Mouse (Mus musculus) adrenal gland, postnatal 36 days (tissue): ENCODE results near the gene Cox17. TPM values are rescaled to one million over a fixed set of nuclear protein-coding genes. Genes with fewer than 3 reads are reported as not detected.

Experiments used
- DNase-seq, 2 experiments: peaks; one replicate each; pipeline ENCODE4 v3.0.0; 2021; ENCODE audit warnings: mixed read lengths in 1 of 2
- total RNA-seq, 2 experiments: library from RNA; stranded (reverse); gene quantifications; 2 replicates each; pipeline ENCODE4 v1.2.3; 2021

Cox17 gene
- total RNA-seq, 2 experiments from 2014 or later: 288 to 296 TPM

GRCm38 (mm10) chr16:38348217-38348761, 1.5 kb downstream of the Cox17 start:
- no peak for DNase-seq

GRCm38 (mm10) chr16:38349881-38350280, 3.1 kb downstream of the Cox17 start:
- no peak for DNase-seq

- DNase-seq: no peak
Observed at GRCm38 (mm10) chr16:38350361-38350855, 3.6 kb downstream of the Cox17 start.

- no peak for DNase-seq
Observed at GRCm38 (mm10) chr16:38350939-38351338, 4.1 kb downstream of the Cox17 start.

DNA sequence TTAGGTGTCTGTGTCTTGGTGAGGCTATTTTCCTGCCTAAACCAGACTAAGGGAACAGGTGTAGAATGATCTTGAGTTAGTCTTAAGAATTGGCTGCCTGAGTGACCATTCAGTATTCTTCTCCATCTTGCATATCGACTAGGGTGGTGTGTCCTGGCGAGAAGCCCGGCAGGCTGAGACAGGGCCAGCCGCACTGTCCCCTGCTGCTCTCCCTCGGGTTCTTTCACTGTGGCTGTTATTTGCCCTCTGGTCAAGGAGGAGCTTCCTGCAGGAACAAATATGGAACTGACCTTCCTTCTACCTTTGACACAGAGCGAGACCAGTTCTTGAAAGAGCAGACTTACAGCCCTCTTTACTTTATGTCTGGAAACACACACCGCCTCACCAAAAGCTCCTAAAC, 5.2 kb downstream of the Cox17 start:
- DNase-seq: peak; percentile 44 to 62

DNA sequence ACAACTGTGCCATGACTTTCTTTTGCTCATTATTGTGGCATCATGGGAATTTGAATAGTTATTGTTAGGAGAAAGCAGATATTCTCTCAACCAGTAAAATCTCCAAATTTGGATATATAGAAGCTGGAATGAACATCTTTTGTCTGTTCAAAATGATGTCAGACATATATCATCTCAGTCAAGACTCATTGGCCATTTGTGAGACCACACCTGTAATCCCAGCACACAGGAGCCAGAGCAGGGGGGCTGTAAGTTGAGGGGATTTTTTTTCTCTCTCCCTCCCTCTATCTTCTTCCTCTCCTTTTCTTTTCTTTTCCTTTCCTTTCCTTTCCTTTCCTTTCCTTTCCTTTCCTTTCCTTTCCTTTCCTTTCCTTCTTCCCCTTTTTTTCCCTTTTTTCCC, 6.1 kb downstream of the Cox17 start:
- no peak for DNase-seq

DNA sequence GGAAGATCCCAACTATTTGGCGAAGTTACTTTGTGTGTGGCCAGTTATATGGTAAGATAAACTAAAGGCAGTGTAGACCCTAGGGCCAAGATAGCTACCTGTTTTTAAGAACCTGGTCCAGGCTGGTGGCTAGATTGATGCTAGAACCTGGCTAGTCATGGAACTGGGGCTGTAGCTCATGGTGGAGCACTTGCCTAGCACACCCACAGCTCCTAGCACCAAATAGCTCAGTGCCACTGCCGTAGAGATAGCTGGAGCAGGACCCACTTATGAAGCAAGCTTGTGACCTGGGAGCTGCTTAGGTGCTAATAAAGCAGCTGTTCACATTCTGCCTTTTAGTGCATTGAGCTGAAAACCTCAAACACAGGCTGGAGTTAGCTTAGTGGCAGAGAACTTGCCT, 6.9 kb downstream of the Cox17 start:
- no peak for DNase-seq

- no peak for DNase-seq
Observed at GRCm38 (mm10) chr16:38354185-38354913, 7.6 kb downstream of the Cox17 start.

GRCm38 (mm10) chr16:38358256-38358812, 11.5 kb downstream of the Cox17 start:
- DNase-seq: no peak

- no peak for DNase-seq
Observed at GRCm38 (mm10) chr16:38359241-38359640, 12.4 kb downstream of the Cox17 start.

- no peak for DNase-seq
Observed at GRCm38 (mm10) chr16:38359857-38360256, 13.1 kb downstream of the Cox17 start.

DNA sequence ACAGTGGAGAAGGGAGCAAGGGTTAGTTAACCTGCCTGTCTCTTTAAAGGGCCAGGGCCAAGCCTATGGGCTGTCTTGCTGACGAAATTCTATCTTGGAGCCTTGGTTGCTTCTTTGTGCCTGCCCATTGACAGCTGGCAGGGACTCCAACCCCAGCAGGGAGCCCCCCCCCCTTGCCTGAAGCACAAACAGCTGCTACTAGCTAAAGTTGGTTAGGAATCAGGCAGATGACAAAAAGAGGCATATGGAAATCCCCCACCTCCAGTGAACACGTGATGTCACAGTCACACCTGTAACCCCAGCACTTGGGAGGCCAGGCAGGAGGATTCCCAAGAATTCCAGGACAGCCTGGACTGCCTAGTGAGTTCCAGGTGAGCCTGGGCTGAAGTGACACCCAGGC, 13.5 kb downstream of the Cox17 start:
- no peak for DNase-seq

DNA sequence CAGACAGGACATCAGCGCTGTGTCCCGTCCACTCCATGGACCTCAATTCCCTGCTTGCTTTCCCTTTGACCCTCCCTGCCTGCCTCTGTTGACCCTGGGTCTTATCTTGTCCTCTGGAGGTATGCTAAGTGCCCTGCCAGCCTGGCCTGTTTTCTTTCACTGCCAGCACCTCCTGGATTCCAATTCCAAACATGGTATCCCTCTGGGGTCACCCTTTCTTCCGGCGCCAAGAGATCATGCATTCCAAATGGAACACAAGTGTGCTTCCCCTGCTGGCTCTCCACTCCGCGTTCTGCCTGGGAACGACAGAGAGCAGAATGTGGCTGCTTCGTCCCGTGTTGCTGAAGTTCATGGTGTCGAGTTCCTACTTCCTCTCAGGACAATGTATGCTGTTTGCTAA, 15.1 kb downstream of the Cox17 start, which contains the start of gene Popdc2:
Gene Popdc2 (plus strand): TSS at position 277 of the 400 bp plus-strand sequence.
- DNase-seq: peak in 1 of 2 experiments; percentile 22

- DNase-seq: no peak
Observed at GRCm38 (mm10) chr16:38362493-38363255, 15.9 kb downstream of the Cox17 start.

DNA sequence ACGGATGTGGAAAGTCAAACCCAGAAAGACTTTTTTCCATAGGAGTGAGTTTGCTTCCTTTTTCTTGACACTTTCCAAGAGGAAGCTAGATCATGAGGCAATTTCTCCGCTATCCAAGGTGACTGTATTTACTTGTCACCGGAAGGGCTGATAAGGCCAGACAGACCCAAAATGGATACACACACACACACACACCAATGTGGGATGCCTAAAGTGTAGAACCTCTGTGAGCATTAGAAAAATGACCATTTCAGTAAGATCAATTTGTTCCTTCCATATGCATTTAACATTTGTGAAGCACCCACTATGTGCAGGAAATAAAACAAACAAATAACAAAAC, 16.4 kb downstream of the Cox17 start:
- no peak for DNase-seq

DNA sequence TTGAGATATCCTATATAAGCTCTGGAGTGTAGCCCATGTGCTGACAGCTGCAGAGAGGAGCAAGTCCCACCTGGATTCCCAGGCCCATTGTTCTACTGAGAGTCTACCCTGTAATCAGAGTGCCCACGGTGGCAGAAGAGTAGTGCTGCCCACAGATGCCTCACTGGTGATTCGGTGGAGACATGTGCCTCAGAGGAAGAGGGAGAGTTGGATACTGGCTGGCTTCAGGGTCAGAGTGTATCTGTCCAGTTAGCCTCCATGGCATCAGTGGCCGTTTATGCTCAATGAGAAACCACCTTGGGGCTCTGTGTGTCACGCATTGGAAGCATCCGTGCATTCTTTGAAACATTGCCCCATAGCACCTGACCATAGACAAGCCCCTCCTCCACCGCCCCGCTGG, 16.9 kb downstream of the Cox17 start:
- no peak for DNase-seq

DNA sequence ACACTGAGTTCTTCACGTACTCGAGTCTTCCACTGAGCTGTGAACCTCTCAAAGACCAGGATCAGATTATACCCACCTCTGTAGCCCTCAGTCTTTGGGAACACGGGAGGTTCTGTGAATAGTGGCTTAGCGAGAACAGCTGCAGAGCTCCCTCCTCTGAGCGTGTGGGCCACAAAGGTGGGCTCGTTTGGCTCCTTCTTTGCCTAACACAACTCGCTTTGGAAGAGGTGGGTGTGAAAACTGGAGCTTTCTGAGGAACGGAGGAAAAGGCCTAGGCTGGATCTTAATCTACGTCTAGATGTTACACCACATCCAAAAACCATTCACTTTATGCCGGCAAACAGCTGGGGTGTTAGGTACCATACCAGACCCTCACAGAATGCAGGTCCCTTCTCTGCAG, 18.6 kb downstream of the Cox17 start:
- no peak for DNase-seq

GRCm38 (mm10) chr16:38366231-38366630, 19.4 kb downstream of the Cox17 start:
- DNase-seq: no peak

DNA sequence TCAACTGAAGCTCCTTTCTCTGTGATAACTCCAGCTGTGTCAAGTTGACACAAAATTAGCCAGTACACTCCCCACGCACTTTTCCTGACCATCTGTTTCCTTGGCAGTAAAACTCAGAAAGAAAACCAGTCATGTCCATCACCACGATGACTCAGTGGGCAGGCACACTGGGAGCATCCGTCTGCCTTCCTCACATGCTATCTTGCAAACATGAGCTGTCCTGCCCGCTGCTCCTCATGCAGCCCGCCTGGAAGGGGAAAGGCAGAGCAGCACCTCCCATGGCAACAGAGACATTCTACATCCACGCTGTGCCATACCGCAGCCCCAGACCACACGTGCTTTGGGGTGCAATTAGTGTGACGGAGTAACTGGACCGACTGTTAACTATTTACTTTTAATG, 21.5 kb downstream of the Cox17 start:
- DNase-seq: peak; percentile 17 to 36

GRCm38 (mm10) chr16:38369000-38369399, 22.2 kb downstream of the Cox17 start:
- no peak for DNase-seq

GRCm38 (mm10) chr16:38369431-38369830, 22.6 kb downstream of the Cox17 start:
- no peak for DNase-seq

DNA sequence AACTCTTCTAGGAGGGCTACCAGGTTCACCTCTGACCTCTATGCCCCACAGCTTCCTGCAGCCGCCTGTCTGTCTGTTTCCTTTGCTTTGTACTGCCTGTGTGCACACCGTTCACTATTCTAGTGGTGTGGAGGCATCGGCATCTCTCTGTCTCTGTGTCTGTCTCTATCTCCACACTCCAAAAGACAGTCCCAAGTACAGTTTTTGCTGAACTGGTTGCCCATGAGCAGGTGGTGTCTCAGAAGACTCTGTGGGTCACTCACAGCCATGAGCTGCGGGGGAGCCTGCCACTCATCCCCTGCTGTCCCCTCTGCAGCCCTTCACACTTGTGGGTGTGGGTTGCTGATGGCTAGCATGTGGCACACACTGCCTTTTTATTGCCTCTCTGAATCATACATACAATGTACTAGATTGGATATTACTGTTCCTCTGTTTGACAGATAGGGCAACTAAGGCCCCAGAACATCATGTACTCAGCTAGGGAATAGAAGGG, 23.2 kb downstream of the Cox17 start:
- no peak for DNase-seq
